9 mouse cellular contexts compared by ENCODE assay signal in the genomic region with DNA sequence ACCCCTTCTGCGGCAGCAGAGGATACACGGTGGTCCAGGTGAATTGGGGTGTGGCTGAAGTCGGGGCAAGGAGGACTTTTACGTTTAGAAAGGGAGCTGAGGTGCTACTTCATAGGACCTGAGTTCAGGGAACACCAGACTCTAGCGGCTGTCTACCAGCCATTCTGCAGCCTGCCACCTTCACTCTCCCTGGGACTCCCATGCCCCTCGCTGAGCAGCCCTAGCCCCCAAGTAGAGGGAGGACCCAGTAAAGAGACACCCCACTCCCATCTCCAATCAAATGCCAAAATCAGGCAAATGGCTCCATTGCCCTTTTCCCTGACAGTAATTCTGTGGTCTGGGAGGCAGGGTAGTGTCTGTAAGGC. TPM values are rescaled to one million over a fixed set of nuclear protein-coding genes. Genes with fewer than 3 reads are reported as not detected.
DNase-seq lines count a peak whose midpoint lies in the region; ATAC-seq and TF ChIP-seq lines count a peak whose summit lies in the region.
"Had no signal": no experiment of that assay in that cellular context is flagged by ENCODE, and none has a peak within 500 bp of the region (broad histone marks: within the 10 kb centered on the region; RNA-seq: fewer than 3 reads in every experiment).

No protein-coding gene starts in this region.

- H3K9me3 ChIP-seq in CH12.LX (replicated peaks; ENCODE audit: low read length) = no peaks in the 10 kb centered on the region
- H3K9me3 ChIP-seq in limb, embryonic 13.5 days = no peaks in the 10 kb centered on the region

- H3K4me1 ChIP-seq in kidney, adult 2 months (ENCODE audit: control insufficient read depth, insufficient read depth, low read length) = peaks cover 12% of the 10 kb centered on the region; the same call in 1 of the 2 replicates
- H3K4me1 ChIP-seq in CH12.LX (ENCODE audit: control insufficient read depth in 1 of 2, insufficient read depth in 2 of 2) = peaks cover 16 to 48% of the 10 kb centered on the region in 2 experiments
- peaks cover 27% of the 10 kb centered on the region for H3K4me1 ChIP-seq in bone marrow macrophage, adult 2 months (ENCODE audit: control insufficient read depth, insufficient read depth, low read length)
- peaks cover 5% of the 10 kb centered on the region; the same call in 1 of the 2 replicates for H3K4me1 ChIP-seq in limb, embryonic 13.5 days

- TF ChIP-seq POLR2A in kidney, adult 2 months (IDR thresholded peaks at IDR 0.05; ENCODE audit: low read depth, low read length) = no peak
- no peak for TF ChIP-seq POLR2A in CH12.LX (IDR thresholded peaks at IDR 0.05; ENCODE audit: low read depth, low read length)
- no peak for TF ChIP-seq POLR2A in bone marrow macrophage, adult 2 months (IDR thresholded peaks at IDR 0.05; ENCODE audit: borderline replicate concordance, low read depth, low read length)

- no peak for ATAC-seq in limb, embryonic 13.5 days (ENCODE audit: low FRiP score, low read depth)
- no peak for ATAC-seq in inflammation-experienced regulatory T-cells, adult 6 months

- peak overlapping the region; percentile 27; the same call in 1 of the 2 replicates for H3K4me3 ChIP-seq in kidney, adult 2 months (ENCODE audit: insufficient read depth, low read depth, low read length)
- peak overlapping the region; percentile 61 to 84 (median 62) for H3K4me3 ChIP-seq in CH12.LX (replicated peaks in 1 of 3; ENCODE audit: low read depth in 2 of 3, low read length in 2 of 3, poor library complexity in 1 of 3)
- H3K4me3 ChIP-seq in bone marrow macrophage, adult 2 months (ENCODE audit: insufficient read depth, low read length) = peak overlapping the region; percentile 68
- H3K4me3 ChIP-seq in limb, embryonic 13.5 days = peak overlapping the region; percentile 8

- H3K27ac ChIP-seq in kidney, adult 2 months (ENCODE audit: insufficient read depth, low read depth, low read length) = no peak overlapping the region
- H3K27ac ChIP-seq in CH12.LX (ENCODE audit: insufficient read depth, low read depth) = peak overlapping the region; percentile 65
- H3K27ac ChIP-seq in bone marrow macrophage, adult 2 months (ENCODE audit: insufficient read depth, low read depth, low read length) = peak overlapping the region; percentile 28
- no peak overlapping the region for H3K27ac ChIP-seq in limb, embryonic 13.5 days

- in situ Hi-C loops in CH12.LX (cut with MboI; ENCODE audit: low pct_ligation_motif_present, low pct_unique_long_range_greater_than_20kb, low sequenced_read_pairs) = no loop called here

- no peak for TF ChIP-seq CTCF in kidney, adult 2 months (conservative IDR thresholded peaks at IDR 0.05; ENCODE audit: insufficient read depth, insufficient read length, low read depth, low read length)
- TF ChIP-seq CTCF in CH12.LX (conservative IDR thresholded peaks at IDR 0.05 in 1 of 2, IDR thresholded peaks at IDR 0.05 in 1 of 2; ENCODE audit: low read depth in 2 of 2, low read length in 2 of 2) = no peak
- TF ChIP-seq CTCF in bone marrow macrophage, adult 2 months (IDR thresholded peaks at IDR 0.05; ENCODE audit: low read depth, low read length) = no peak

- dilution Hi-C loops in CH12.LX (cut with MboI; ENCODE audit: extremely low pct_ligation_motif_present, extremely low pct_unique_long_range_greater_than_20kb, low sequenced_read_pairs) = no loop called here

- H3K79me2 ChIP-seq in CH12.LX (replicated peaks; ENCODE audit: control insufficient read depth, extremely low read depth, insufficient read depth, poor library complexity, severe bottlenecking) = peaks cover 7% of the 10 kb centered on the region

- H3K36me3 ChIP-seq in kidney, adult 2 months (ENCODE audit: control insufficient read depth, insufficient read depth, low read length) = peaks cover 2% of the 10 kb centered on the region; the same call in 1 of the 2 replicates
- peaks cover 18 to 54% of the 10 kb centered on the region in 2 experiments for H3K36me3 ChIP-seq in CH12.LX (replicated peaks in 1 of 2; ENCODE audit: control insufficient read depth in 1 of 2, insufficient read depth in 1 of 2, low read length in 1 of 2)
- peaks cover 38% of the 10 kb centered on the region for H3K36me3 ChIP-seq in limb, embryonic 13.5 days

- peak overlapping the region; percentile 74 for H3K4me2 ChIP-seq in CH12.LX (ENCODE audit: insufficient read depth, low read depth, poor library complexity, severe bottlenecking)
- H3K4me2 ChIP-seq in limb, embryonic 13.5 days (replicated peaks) = peak overlapping the region; percentile 49

- peak overlapping the region; percentile 58 for H3K9ac ChIP-seq in CH12.LX (ENCODE audit: insufficient read depth, low read depth)
- H3K9ac ChIP-seq in limb, embryonic 13.5 days = no peak overlapping the region

- no peak for TF ChIP-seq EP300 in CH12.LX (IDR thresholded peaks at IDR 0.05; ENCODE audit: low read length)

- H3K27me3 ChIP-seq in kidney, adult 2 months (replicated peaks; ENCODE audit: control insufficient read depth, insufficient read depth, low read length) = no peaks in the 10 kb centered on the region
- no peaks in the 10 kb centered on the region for H3K27me3 ChIP-seq in CH12.LX (replicated peaks)
- peaks cover 10% of the 10 kb centered on the region for H3K27me3 ChIP-seq in limb, embryonic 13.5 days

- DNase-seq in kidney, adult 2 months = no peak
- no peak for DNase-seq in kidney, adult 11 months
- no peak for DNase-seq in CH12.LX (ENCODE audit: extremely low read depth)
- DNase-seq in adrenal gland, postnatal 36 days = no peak
- DNase-seq in cerebellum, postnatal 36 days = no peak
- DNase-seq: cerebellum, adult 2 months had no signal

- TF ChIP-seq RAD21 in CH12.LX (IDR thresholded peaks at IDR 0.05; ENCODE audit: low read depth, low read length) = no peak

- WGBS in kidney, adult 2 months = 6% methylated on average over 6 of the region's 6 CpGs
- WGBS in limb, embryonic 13.5 days = 6% methylated on average over 6 of the region's 6 CpGs

TF ChIP-seq in CH12.LX, 34 proteins besides CTCF, POLR2A, EP300 and RAD21:
- TF ChIP-seq HCFC1 (IDR thresholded peaks at IDR 0.05; ENCODE audit: low read depth, low read length) (no peak), POLR2AphosphoS2 (IDR thresholded peaks at IDR 0.05; ENCODE audit: low read depth, low read length) (peak; percentile 43; the same call in 1 of the 2 replicates)

RNA-seq across cellular contexts. Expression of gene Slc17a9, which starts 0.3 kb away (rescaled TPM):
- polyA plus RNA-seq in kidney, adult 2 months (2012; rRNA removed) = 1.9 and 3.0 TPM in 2 replicates
- 13.4 and 16.2 TPM in 2 replicates for total RNA-seq in CH12.LX (2012; rRNA removed)
- total RNA-seq in CH12.LX (2014; rRNA removed) = 6.5 and 7.2 TPM in 2 replicates
- polyA plus RNA-seq in CH12.LX (2012; ENCODE audit: insufficient read length, low read depth) = 23.7 and 26.0 TPM in 2 replicates
- 6.4 and 6.7 TPM in 2 replicates for polyA plus RNA-seq in bone marrow macrophage, adult 2 months (2012; ENCODE audit: insufficient read depth, insufficient read length, missing spikeins)
- 0.62 and 0.98 TPM in 2 replicates for polyA plus RNA-seq in limb, embryonic 13.5 days (2015; fragmentation: Nextera tagmentation; extraction: Ambion mirVana)
- 1 to 10 TPM; 1.1 to 1.2 TPM for total RNA-seq in adrenal gland, postnatal 36 days (2021)
- 10 to 100 TPM; 31.7 to 86.8 (median 66.9) TPM for polyA plus RNA-seq in inflammation-experienced regulatory T-cells, adult 6 months (2017; shearing (Covaris generic))

RNA-seq across cellular contexts. Expression of gene Gid8, which starts 15.5 kb away (rescaled TPM):
- 33.3 and 35.4 TPM in 2 replicates for polyA plus RNA-seq in kidney, adult 2 months (2012; rRNA removed)
- total RNA-seq in CH12.LX (2012; rRNA removed) = 15.6 and 21.7 TPM in 2 replicates
- total RNA-seq in CH12.LX (2014; rRNA removed) = 32.1 and 32.5 TPM in 2 replicates
- 44.1 and 45.4 TPM in 2 replicates for polyA plus RNA-seq in CH12.LX (2012; ENCODE audit: insufficient read length, low read depth)
- 52.9 and 53.5 TPM in 2 replicates for polyA plus RNA-seq in bone marrow macrophage, adult 2 months (2012; ENCODE audit: insufficient read depth, insufficient read length, missing spikeins)
- polyA plus RNA-seq in limb, embryonic 13.5 days (2015; fragmentation: Nextera tagmentation; extraction: Ambion mirVana) = 63.0 and 63.8 TPM in 2 replicates
- 10 to 100 TPM; 58.9 to 63.1 TPM for total RNA-seq in adrenal gland, postnatal 36 days (2021)
- polyA plus RNA-seq in inflammation-experienced regulatory T-cells, adult 6 months (2017; shearing (Covaris generic)) = 10 to 100 TPM; 20.2 to 22.8 (median 22.4) TPM

RNA-seq across cellular contexts. Expression of gene Dido1, which starts 15.6 kb away (rescaled TPM):
- 13.2 and 13.4 TPM in 2 replicates for polyA plus RNA-seq in kidney, adult 2 months (2012; rRNA removed)
- 24.9 and 30.0 TPM in 2 replicates for total RNA-seq in CH12.LX (2012; rRNA removed)
- total RNA-seq in CH12.LX (2014; rRNA removed) = 15.5 and 16.4 TPM in 2 replicates
- polyA plus RNA-seq in CH12.LX (2012; ENCODE audit: insufficient read length, low read depth) = 25.0 and 25.8 TPM in 2 replicates
- 30.2 and 32.9 TPM in 2 replicates for polyA plus RNA-seq in bone marrow macrophage, adult 2 months (2012; ENCODE audit: insufficient read depth, insufficient read length, missing spikeins)
- 30.4 and 31.5 TPM in 2 replicates for polyA plus RNA-seq in limb, embryonic 13.5 days (2015; fragmentation: Nextera tagmentation; extraction: Ambion mirVana)
- total RNA-seq in adrenal gland, postnatal 36 days (2021) = 10 to 100 TPM; 38.7 to 40.7 TPM
- 10 to 100 TPM; 36.4 to 52.4 (median 45.3) TPM for polyA plus RNA-seq in inflammation-experienced regulatory T-cells, adult 6 months (2017; shearing (Covaris generic))

RNA-seq across cellular contexts. Expression of gene Bhlhe23, which starts 51.3 kb away (rescaled TPM):
- not detected in 2 replicates for polyA plus RNA-seq in kidney, adult 2 months (2012; rRNA removed)
- total RNA-seq in CH12.LX (2012; rRNA removed) (not detected in 2 replicates), CH12.LX (2014; rRNA removed) (not detected in 2 replicates)
- polyA plus RNA-seq in CH12.LX (2012; ENCODE audit: insufficient read length, low read depth) = not detected in 2 replicates
- not detected in 2 replicates for polyA plus RNA-seq in bone marrow macrophage, adult 2 months (2012; ENCODE audit: insufficient read depth, insufficient read length, missing spikeins)
- polyA plus RNA-seq in limb, embryonic 13.5 days (2015; fragmentation: Nextera tagmentation; extraction: Ambion mirVana) = 0.05 TPM in 1 of 2 replicates, not detected in the other
- not detected for total RNA-seq in adrenal gland, postnatal 36 days (2021)
- polyA plus RNA-seq in inflammation-experienced regulatory T-cells, adult 6 months (2017; shearing (Covaris generic)) = not detected
- polyA plus RNA-seq: cerebellum, adult 2 months had no signal

Comparison
In these comparisons a context has a peak if more than half of its experiments do, and no peak if none do; other contexts are left out.
1. H3K27ac ChIP-seq: peak in CH12.LX (single experiment) and bone marrow macrophage, adult 2 months (single experiment); none in kidney, adult 2 months (single experiment) and limb, embryonic 13.5 days (single experiment).
2. H3K4me3 ChIP-seq: peak in every context shown above with its lines; median percentile 68 in bone marrow macrophage, adult 2 months; 62 in CH12.LX; 27 in kidney, adult 2 months; 8 in limb, embryonic 13.5 days.